Mouse (Mus musculus) myocyte (in vitro differentiated cells): ENCODE measurements around the gene Srd5a1. TPM values are rescaled to one million over a fixed set of nuclear protein-coding genes. Genes with fewer than 3 reads are reported as not detected.

ENCODE experiments used
- H3K27me3 ChIP-seq: one replicate; pipeline ENCODE4 v1.6.1; 2011; ENCODE audit not compliant: control insufficient read depth, insufficient read depth, insufficient read length
- H3K36me3 ChIP-seq: one replicate; pipeline ENCODE4 v1.6.1; 2011; ENCODE audit not compliant: control insufficient read depth, insufficient read depth
- H3K4me2 ChIP-seq: one replicate; pipeline ENCODE4 v1.6.1; 2011; ENCODE audit warnings: low read depth, control low read depth
- H3K4me3 ChIP-seq: one replicate; pipeline ENCODE4 v1.5.1; 2011; ENCODE audit warnings: mild to moderate bottlenecking, control low read depth, moderate library complexity
- H3K79me2 ChIP-seq: one replicate; pipeline ENCODE4 v1.6.1; 2011; ENCODE audit not compliant: control insufficient read depth, insufficient read depth
- H3ac ChIP-seq: one replicate; pipeline ENCODE4 v1.6.1; 2011; ENCODE audit not compliant: control insufficient read depth, insufficient read length
- CEBPB ChIP-seq: IDR thresholded peaks from 2 replicates; pipeline ENCODE4 v1.6.1; 2011; ENCODE audit warnings: mild to moderate bottlenecking, moderate library complexity; ENCODE audit not compliant: poor library complexity, insufficient read depth, severe bottlenecking
- E2F4 ChIP-seq: IDR thresholded peaks from one replicate; pipeline ENCODE4 v1.6.1; 2011; ENCODE audit warnings: mild to moderate bottlenecking, control low read depth, moderate library complexity; ENCODE audit not compliant: insufficient read depth
- MAX ChIP-seq: IDR thresholded peaks from one replicate; pipeline ENCODE4 v1.6.1; 2011; ENCODE audit warnings: low read depth, mild to moderate bottlenecking, control low read depth
- MYOD1 ChIP-seq, 3 experiments: IDR thresholded peaks; one replicate each; pipeline ENCODE4 v1.6.1; 2011; ENCODE audit warnings: control low read depth in 2 of 3, low read depth in 2 of 3, mild to moderate bottlenecking in 2 of 3, moderate library complexity in 1 of 3; ENCODE audit not compliant: insufficient read length in 2 of 3, control insufficient read depth in 1 of 3
- MYOG ChIP-seq, 3 experiments: IDR thresholded peaks; one replicate each; pipeline ENCODE4 v1.6.1; 2011; ENCODE audit warnings: control low read depth in 2 of 3, low read depth in 2 of 3, mild to moderate bottlenecking in 2 of 3; ENCODE audit not compliant: insufficient read length in 2 of 3, control insufficient read depth in 1 of 3, insufficient read depth in 1 of 3
- POLR2A ChIP-seq: IDR thresholded peaks from one replicate; pipeline ENCODE4 v1.6.1; 2011; ENCODE audit warnings: low read depth, mild to moderate bottlenecking, control low read depth, moderate library complexity; ENCODE audit not compliant: insufficient read length
- POLR2AphosphoS2 ChIP-seq: IDR thresholded peaks from one replicate; pipeline ENCODE4 v1.6.1; 2011; ENCODE audit warnings: low read depth, control low read depth; ENCODE audit not compliant: insufficient read length
- REST ChIP-seq: IDR thresholded peaks from one replicate; pipeline ENCODE4 v1.6.1; 2011; ENCODE audit warnings: mild to moderate bottlenecking, control low read depth, moderate library complexity; ENCODE audit not compliant: insufficient read depth, insufficient read length
- SRF ChIP-seq: IDR thresholded peaks from one replicate; pipeline ENCODE4 v1.6.1; 2011; ENCODE audit warnings: low read depth; ENCODE audit not compliant: control insufficient read depth, insufficient read length
- TCF12 ChIP-seq: IDR thresholded peaks from one replicate; pipeline ENCODE4 v1.6.1; 2011; ENCODE audit warnings: mild to moderate bottlenecking, control low read depth; ENCODE audit not compliant: poor library complexity, insufficient read depth, severe bottlenecking
- TCF3 ChIP-seq: IDR thresholded peaks from one replicate; pipeline ENCODE4 v1.6.1; 2011; ENCODE audit warnings: low read depth, control low read depth; ENCODE audit not compliant: insufficient read length
- USF1 ChIP-seq: IDR thresholded peaks from one replicate; pipeline ENCODE4 v1.6.1; 2011; ENCODE audit warnings: low read depth, mild to moderate bottlenecking, control low read depth, moderate library complexity
- polyA plus RNA-seq: library from polyadenylated mRNA; unstranded; fragments of >200 nt; fragmentation: generic; extraction: Trizol; gene quantifications from one replicate; pipeline ENCODE4 v1.2.1, GENCODE M21; 2012; ENCODE audit warnings: missing spikeins

Srd5a1 gene
- polyA plus RNA-seq, 1 experiment, result 2.7 TPM

DNA sequence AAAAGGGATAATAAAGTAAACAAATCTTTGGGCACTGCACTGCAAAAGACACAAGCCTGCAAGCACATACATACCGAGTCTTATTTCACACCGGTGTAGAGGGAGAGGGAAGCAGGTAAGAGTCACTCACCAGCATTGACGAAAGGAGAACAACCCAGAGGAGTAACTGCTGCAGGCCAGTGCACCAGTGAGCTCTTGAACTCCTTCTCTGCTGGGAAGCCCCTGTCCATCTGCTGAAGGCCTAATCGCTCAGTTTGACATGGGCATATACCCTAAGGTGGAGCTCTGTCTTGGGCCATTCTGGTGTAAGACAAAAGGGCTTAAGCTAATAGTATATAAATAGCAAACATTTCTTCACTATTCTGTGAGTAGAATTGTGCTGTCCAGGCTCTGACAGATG, 28.9 kb upstream of the Srd5a1 start:
- Histone ChIP-seq H3K36me3 (peaks cover 7% of the 10 kb centered on the region), H3ac (no peak overlapping the region), H3K27me3 (no peaks in the 10 kb centered on the region), H3K4me3 (no peak overlapping the region), H3K4me2 (no peak overlapping the region), H3K79me2 (no peaks in the 10 kb centered on the region)
- TF ChIP-seq MAX (no peak), E2F4 (no peak), TCF3 (no peak), USF1 (no peak), POLR2A (no peak), MYOD1 (IDR thresholded peaks at IDR 0.05; ENCODE audit: control insufficient read depth in 1 of 3, insufficient read length in 2 of 3, low read depth in 2 of 3) (no peak), MYOG (IDR thresholded peaks at IDR 0.05; ENCODE audit: control insufficient read depth in 1 of 3, insufficient read depth in 1 of 3, insufficient read length in 2 of 3, low read depth in 2 of 3) (no peak), TCF12 (no peak), REST (no peak)

DNA sequence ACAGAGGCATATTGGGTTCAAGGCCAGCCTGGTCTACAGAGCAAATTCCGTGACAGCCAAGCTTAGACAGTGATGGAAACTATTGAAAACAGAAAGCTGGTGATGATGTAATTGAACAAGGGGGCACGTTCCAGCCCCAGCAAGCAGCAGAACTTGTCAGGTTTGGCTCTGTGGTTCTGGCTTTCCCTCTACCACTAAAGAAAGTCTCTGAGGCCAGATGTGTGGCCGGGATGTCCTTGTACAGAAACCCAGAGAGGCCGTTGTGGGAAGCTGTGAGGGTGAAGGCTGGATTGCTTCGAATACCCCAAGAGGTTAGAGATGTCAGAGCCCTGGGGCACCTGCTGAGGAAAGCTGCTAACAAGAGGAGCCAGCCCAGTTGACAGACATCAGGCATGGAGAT, 28.0 kb upstream of the Srd5a1 start:
- no peak overlapping the region for H3ac ChIP-seq
- H3K79me2 ChIP-seq, result no peaks in the 10 kb centered on the region
- peaks cover 12% of the 10 kb centered on the region for H3K36me3 ChIP-seq
- H3K4me2 ChIP-seq, result no peak overlapping the region
- H3K4me3 ChIP-seq, result no peak overlapping the region
- H3K27me3 ChIP-seq, result no peaks in the 10 kb centered on the region
- TF ChIP-seq MYOD1 (IDR thresholded peaks at IDR 0.05; ENCODE audit: control insufficient read depth in 1 of 3, insufficient read length in 2 of 3, low read depth in 2 of 3), result no peak
- no peak for TF ChIP-seq E2F4
- no peak for TF ChIP-seq MYOG (IDR thresholded peaks at IDR 0.05; ENCODE audit: control insufficient read depth in 1 of 3, insufficient read depth in 1 of 3, insufficient read length in 2 of 3, low read depth in 2 of 3)
- no peak for TF ChIP-seq REST
- no peak for TF ChIP-seq TCF12
- no peak for TF ChIP-seq USF1
- no peak for TF ChIP-seq TCF3
- TF ChIP-seq CEBPB, result no peak
- TF ChIP-seq SRF, result no peak
- no peak for TF ChIP-seq POLR2AphosphoS2
- TF ChIP-seq POLR2A, result no peak
- TF ChIP-seq MAX, result no peak

DNA sequence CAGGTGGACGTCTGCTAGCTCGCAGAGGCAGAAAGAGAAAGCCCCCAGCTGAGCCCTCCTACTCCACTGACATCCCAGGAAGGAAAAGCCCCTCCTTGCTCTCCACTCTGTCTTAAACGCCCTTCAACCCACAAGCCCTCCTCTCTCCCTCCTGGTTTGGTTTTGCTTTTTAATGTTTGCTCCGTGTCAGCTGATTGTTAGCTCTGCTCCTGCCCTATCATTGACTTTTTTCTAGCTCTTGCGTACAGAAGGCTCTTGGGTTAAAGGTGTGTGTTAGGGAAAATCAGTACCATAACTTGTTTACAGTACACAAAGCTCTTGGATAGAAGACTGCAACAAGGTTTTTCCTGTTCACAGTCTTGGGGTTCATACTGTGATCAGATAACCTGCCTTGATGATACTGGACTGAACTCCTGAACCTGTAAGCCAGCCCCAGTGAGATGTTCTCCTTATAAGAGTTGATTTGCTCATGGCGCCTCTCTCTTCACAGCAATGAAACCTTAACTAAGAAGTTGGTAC, 26.9 kb upstream of the Srd5a1 start:
- TF ChIP-seq TCF12 (no peak), USF1 (no peak), SRF (no peak), REST (no peak), TCF3 (no peak), CEBPB (no peak), POLR2A (no peak), E2F4 (no peak), MAX (no peak), POLR2AphosphoS2 (no peak), MYOD1 (IDR thresholded peaks at IDR 0.05; ENCODE audit: control insufficient read depth in 1 of 3, insufficient read length in 2 of 3, low read depth in 2 of 3) (no peak), MYOG (IDR thresholded peaks at IDR 0.05; ENCODE audit: control insufficient read depth in 1 of 3, insufficient read depth in 1 of 3, insufficient read length in 2 of 3, low read depth in 2 of 3) (no peak)
- Histone ChIP-seq H3K36me3 (peaks cover 12% of the 10 kb centered on the region), H3K4me3 (no peak overlapping the region), H3K27me3 (no peaks in the 10 kb centered on the region), H3K4me2 (no peak overlapping the region), H3K79me2 (no peaks in the 10 kb centered on the region), H3ac (no peak overlapping the region)

DNA sequence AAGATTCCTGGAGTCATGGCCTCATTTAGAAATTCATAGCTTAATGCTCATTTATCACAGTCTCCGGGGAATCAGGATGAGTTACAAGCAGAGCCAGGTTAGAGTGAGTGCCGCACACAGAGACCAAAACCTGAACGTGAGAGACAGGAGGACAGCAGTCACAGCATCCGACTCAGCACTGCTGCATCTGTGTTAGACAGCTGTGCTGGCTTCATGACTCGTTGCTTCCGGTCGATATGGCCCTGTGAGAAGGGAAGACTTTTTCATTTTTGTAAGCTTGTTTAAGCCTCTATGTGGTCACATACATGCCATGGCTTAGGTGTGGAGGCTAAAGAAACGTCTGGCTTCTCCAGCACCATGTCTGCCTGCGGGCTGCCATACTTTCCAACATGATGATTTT, 26.4 kb upstream of the Srd5a1 start:
- no peak overlapping the region for H3K4me3 ChIP-seq
- H3K27me3 ChIP-seq, result no peaks in the 10 kb centered on the region
- peaks cover 17% of the 10 kb centered on the region for H3K36me3 ChIP-seq
- H3K79me2 ChIP-seq, result no peaks in the 10 kb centered on the region
- no peak overlapping the region for H3ac ChIP-seq
- TF ChIP-seq MYOD1 (IDR thresholded peaks at IDR 0.05; ENCODE audit: control insufficient read depth in 1 of 3, insufficient read length in 2 of 3, low read depth in 2 of 3), result peak in 1 of 3 experiments; percentile 23
- TF ChIP-seq E2F4, result no peak
- H3K4me2 ChIP-seq, result no peak overlapping the region

GRCm38 (mm10) chr13:69636816-69637215, 25.6 kb upstream of the Srd5a1 start:
- Histone ChIP-seq H3K79me2 (no peaks in the 10 kb centered on the region), H3K36me3 (peaks cover 22% of the 10 kb centered on the region), H3ac (no peak overlapping the region), H3K4me2 (no peak overlapping the region), H3K27me3 (no peaks in the 10 kb centered on the region), H3K4me3 (no peak overlapping the region)
- TF ChIP-seq E2F4 (no peak), MYOD1 (IDR thresholded peaks at IDR 0.05; ENCODE audit: control insufficient read depth in 1 of 3, insufficient read length in 2 of 3, low read depth in 2 of 3) (no peak), TCF12 (no peak), MAX (no peak), POLR2AphosphoS2 (no peak), USF1 (no peak), POLR2A (no peak)
